Mouse (Mus musculus): ENCODE results near the gene Hcfc1r1. TPM values are rescaled to one million over a fixed set of nuclear protein-coding genes. Genes with fewer than 3 reads are reported as not detected.

The Hcfc1r1 gene
- polyA plus RNA-seq, 1 experiment: 204 TPM

- 63% methylated on average over 7 of the region's 7 CpGs for WGBS
These were observed 32.2 kb downstream of the Hcfc1r1 start for GRCm38 (mm10) chr17:23705525-23706104.

GRCm38 (mm10) chr17:23706212-23706611, 32.8 kb downstream of the Hcfc1r1 start:
- DNase-seq (ENCODE audit: low read depth, low spot score): no peak
- WGBS: 1% methylated on average over 3 of the region's 3 CpGs

More at GRCm38 (mm10) chr17:23705525-23706104, 32.2 kb downstream of the Hcfc1r1 start:
- no peak for DNase-seq (ENCODE audit: low read depth, low spot score)

DNA sequence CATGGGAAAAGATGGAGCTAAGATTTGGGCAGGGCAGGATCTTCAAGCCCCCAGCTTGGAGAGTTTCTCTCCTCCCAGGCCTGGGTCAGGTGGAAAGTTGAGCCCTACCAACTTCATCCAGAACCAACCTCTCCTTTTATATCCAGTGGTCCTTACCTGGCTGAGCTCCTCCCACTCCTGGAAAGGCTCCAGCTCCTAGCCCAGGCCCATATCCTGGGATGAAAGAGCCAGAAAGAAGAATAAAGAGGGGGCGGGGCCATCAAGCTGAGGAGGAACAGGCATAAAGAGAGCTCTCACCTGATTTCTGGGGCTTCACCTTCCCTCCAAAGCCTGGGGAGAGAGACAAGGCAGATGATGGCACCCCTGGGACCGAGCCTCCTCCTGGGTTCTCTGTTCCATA, 43.6 kb downstream of the Hcfc1r1 start:
- DNase-seq (ENCODE audit: low read depth, low spot score): no peak
- 78% methylated on average over 2 of the region's 2 CpGs for WGBS

DNA sequence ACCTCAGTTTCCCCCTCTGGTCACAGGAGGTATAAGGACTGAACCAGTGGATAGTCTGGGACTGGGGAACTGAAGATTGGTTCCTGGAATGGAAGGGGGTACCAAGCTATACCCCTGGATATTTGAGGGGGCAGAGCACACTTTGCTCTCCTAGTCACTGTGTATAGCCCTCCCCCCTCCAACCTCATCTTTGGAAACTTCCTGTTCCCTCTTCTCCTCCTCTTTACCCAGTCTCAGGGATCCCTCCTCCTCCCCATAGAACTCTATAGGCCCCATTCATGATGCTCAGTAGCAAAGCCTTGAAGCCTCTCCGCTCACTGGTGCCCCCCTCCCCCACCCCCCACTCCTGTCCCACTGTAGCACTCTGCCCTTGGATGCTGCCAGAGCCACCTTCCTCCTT, 46.1 kb downstream of the Hcfc1r1 start:
- no peak for DNase-seq (ENCODE audit: low read depth, low spot score)
- WGBS: 52% methylated on average over 1 of the region's 1 CpGs

DNA sequence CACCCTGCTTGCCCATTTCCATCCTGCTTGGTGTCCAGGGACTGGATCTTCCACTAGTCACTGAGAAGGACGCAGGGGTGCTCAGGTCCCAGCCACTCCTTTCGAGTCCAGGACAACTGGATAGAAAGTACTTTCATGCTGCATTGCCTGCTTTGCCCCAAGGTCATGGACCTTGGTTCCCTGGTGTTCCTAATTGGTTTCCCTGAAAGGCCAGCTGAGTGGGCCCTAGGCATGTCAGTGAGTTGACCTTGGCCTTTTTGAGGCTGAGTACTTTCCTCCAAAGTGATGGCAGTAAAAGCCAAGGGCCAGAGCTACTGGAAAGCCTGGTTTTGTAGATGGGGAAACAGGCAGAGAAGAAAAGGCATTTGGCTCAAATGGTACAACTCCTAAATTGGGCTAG, 48.5 kb downstream of the Hcfc1r1 start:
- DNase-seq (ENCODE audit: low read depth, low spot score): no peak
- 56% methylated on average over 2 of the region's 2 CpGs for WGBS

DNA sequence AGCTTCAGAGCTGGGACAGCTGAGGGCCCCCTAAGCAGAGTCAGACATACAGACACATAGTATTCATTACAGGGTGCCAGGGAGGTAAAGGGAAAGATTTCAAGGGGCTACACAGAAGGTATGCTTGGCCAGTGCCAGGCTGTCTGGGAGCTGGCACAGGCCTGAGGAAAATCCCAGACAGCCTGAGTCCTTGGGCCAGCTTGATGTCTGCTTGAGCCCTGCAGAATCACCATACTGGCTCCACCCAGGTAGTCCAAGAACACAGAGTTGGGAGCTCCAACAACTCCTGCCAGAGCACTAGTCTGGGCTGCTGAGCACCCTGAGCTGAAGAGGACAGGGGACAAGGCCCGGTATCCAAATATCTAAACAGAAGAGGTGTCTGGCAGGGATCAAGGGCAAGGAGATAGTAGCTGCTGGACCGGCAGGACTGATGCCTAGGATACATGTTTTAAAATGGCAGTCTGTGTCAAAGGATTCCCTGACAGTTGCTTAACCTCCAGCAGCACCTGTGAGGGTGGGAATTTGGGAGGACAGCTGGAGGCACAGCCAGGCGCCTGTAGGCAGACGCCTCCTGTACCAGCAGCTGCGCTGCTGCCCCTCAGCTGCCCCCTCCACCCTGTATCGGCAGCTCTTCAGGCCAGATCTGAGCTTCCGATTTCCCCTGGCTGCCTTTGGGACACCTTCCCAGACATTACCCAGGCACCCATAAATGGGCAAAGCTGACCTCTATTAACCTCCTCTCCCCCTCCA, 49.2 kb downstream of the Hcfc1r1 start, which contains the start of gene 1520401A03Rik:
Gene 1520401A03Rik, minus strand, starts transcription at position 408 of the 750 bp plus-strand sequence.
- WGBS: 84% methylated on average over 7 of the region's 7 CpGs
- DNase-seq (ENCODE audit: low read depth, low spot score): no peak

Other genes starting within 250 kb of the Hcfc1r1 start
- gene Vmn2r117, start 193.9 kb upstream of the Hcfc1r1 start, polyA plus RNA-seq (2012; rRNA removed): not detected in 2 replicates
- 10.6 and 11.2 TPM in 2 replicates for gene Zfp213, start 109.4 kb upstream of the Hcfc1r1 start, polyA plus RNA-seq (2012; rRNA removed)
- 4.4 and 5.5 TPM in 2 replicates for gene Zfp13, start 74.1 kb upstream of the Hcfc1r1 start, polyA plus RNA-seq (2012; rRNA removed)
- not detected in 2 replicates for gene Zscan10, start 72.7 kb upstream of the Hcfc1r1 start, polyA plus RNA-seq (2012; rRNA removed)
- 0.41 and 0.67 TPM in 2 replicates for gene Mmp25, start 28.3 kb upstream of the Hcfc1r1 start, polyA plus RNA-seq (2012; rRNA removed)
- 6.1 and 6.4 TPM in 2 replicates for gene Bicdl2, start 13.1 kb upstream of the Hcfc1r1 start, polyA plus RNA-seq (2012; rRNA removed)
- gene Thoc6, start 286 bp downstream of the Hcfc1r1 start, polyA plus RNA-seq (2012; rRNA removed): 27.1 and 28.7 TPM in 2 replicates
- gene Tnfrsf12a, start 3.9 kb downstream of the Hcfc1r1 start, polyA plus RNA-seq (2012; rRNA removed): 8.1 and 8.4 TPM in 2 replicates
- not detected in 2 replicates for gene Cldn6, start 5.7 kb downstream of the Hcfc1r1 start, polyA plus RNA-seq (2012; rRNA removed)
- gene Cldn9, start 10.4 kb downstream of the Hcfc1r1 start, polyA plus RNA-seq (2012; rRNA removed): 0.15 TPM in 1 of 2 replicates, not detected in the other
- 0.02 and 0.03 TPM in 2 replicates for gene 1520401A03Rik, start 49.2 kb downstream of the Hcfc1r1 start, polyA plus RNA-seq (2012; rRNA removed)
- 41.2 and 45.7 TPM in 2 replicates for gene Pkmyt1, start 52.7 kb downstream of the Hcfc1r1 start, polyA plus RNA-seq (2012; rRNA removed)
- 155 and 162 TPM in 2 replicates for gene Paqr4, start 67.3 kb downstream of the Hcfc1r1 start, polyA plus RNA-seq (2012; rRNA removed)
- 3.1 and 3.5 TPM in 2 replicates for gene Kremen2, start 72.2 kb downstream of the Hcfc1r1 start, polyA plus RNA-seq (2012; rRNA removed)
- 27.3 and 34.9 TPM in 2 replicates for gene Flywch1, start 98.0 kb downstream of the Hcfc1r1 start, polyA plus RNA-seq (2012; rRNA removed)
- 4.5 and 6.5 TPM in 2 replicates for gene Flywch2, start 112.5 kb downstream of the Hcfc1r1 start, polyA plus RNA-seq (2012; rRNA removed)
- gene Srrm2, start 116.9 kb downstream of the Hcfc1r1 start, polyA plus RNA-seq (2012; rRNA removed): 284 and 419 TPM in 2 replicates
- 771 and 864 TPM in 2 replicates for gene Elob, start 155.5 kb downstream of the Hcfc1r1 start, polyA plus RNA-seq (2012; rRNA removed)
- 0.09 and 0.58 TPM in 2 replicates for gene Prss33, start 162.5 kb downstream of the Hcfc1r1 start, polyA plus RNA-seq (2012; rRNA removed)
- 495 and 577 TPM in 2 replicates for gene Prss32, start 170.3 kb downstream of the Hcfc1r1 start, polyA plus RNA-seq (2012; rRNA removed)
- gene Prss41, start 170.6 kb downstream of the Hcfc1r1 start, polyA plus RNA-seq (2012; rRNA removed): 1.8 and 3.3 TPM in 2 replicates
- not detected in 2 replicates for gene Prss21, start 194.5 kb downstream of the Hcfc1r1 start, polyA plus RNA-seq (2012; rRNA removed)
- gene Dcpp1, start 207.3 kb downstream of the Hcfc1r1 start, polyA plus RNA-seq (2012; rRNA removed): not detected in 2 replicates
- gene Dcpp2, start 207.3 kb downstream of the Hcfc1r1 start, polyA plus RNA-seq (2012; rRNA removed): not detected in 2 replicates
- gene Dcpp3, start 243.9 kb downstream of the Hcfc1r1 start, polyA plus RNA-seq (2012; rRNA removed): not detected in 2 replicates

Data from large intestine, adult 2 months (tissue).